Mouse (Mus musculus) limb, embryonic 11.5 days (tissue): Measurements from ENCODE around the gene Mid1. TPM values are rescaled to one million over a fixed set of nuclear protein-coding genes. Genes with fewer than 3 reads are reported as not detected.
"Not testable (repeated sequence)": the region's sequence is repeated elsewhere in the genome, so short reads cannot be mapped to it uniquely, and the experiment has no call there.

Experiments used
- ATAC-seq: fragments of 200-750 bp; cut with Nextera tagmentation; 2 replicates; pipeline ENCODE4 v1.8.0; 2017; ENCODE audit warnings: low read depth; ENCODE audit not compliant: insufficient number of reproducible peaks, low FRiP score, low TSS enrichment
- DNase-seq: peaks from one replicate; pipeline ENCODE4 v3.0.0-alpha.2; 2015; ENCODE audit warnings: low spot score
- H3K27ac ChIP-seq: fragments of 300-500 bp; sonication (generic); replicated peaks from 2 replicates; pipeline ENCODE4 v1.5.1; 2014; ENCODE audit warnings: low read depth, mild to moderate bottlenecking, low read length
- H3K27me3 ChIP-seq: fragments of 300-500 bp; sonication (generic); 2 replicates; pipeline ENCODE4 v1.6.1; 2014; ENCODE audit warnings: mild to moderate bottlenecking, low read length, mixed read lengths; ENCODE audit not compliant: control insufficient read depth, insufficient read depth
- H3K36me3 ChIP-seq: fragments of 300-500 bp; sonication (generic); 2 replicates; pipeline ENCODE4 v1.6.1; 2014; ENCODE audit warnings: mild to moderate bottlenecking, low read length, moderate library complexity, mixed read lengths; ENCODE audit not compliant: control insufficient read depth, insufficient read depth
- H3K4me1 ChIP-seq: fragments of 300-500 bp; sonication (generic); 2 replicates; pipeline ENCODE4 v1.6.1; 2014; ENCODE audit warnings: low read length, mixed read lengths; ENCODE audit not compliant: control insufficient read depth, insufficient read depth
- H3K4me2 ChIP-seq: fragments of 300-500 bp; sonication (generic); 2 replicates; pipeline ENCODE4 v1.6.1; 2014; ENCODE audit warnings: low read depth, mild to moderate bottlenecking, moderate library complexity; ENCODE audit not compliant: severe bottlenecking
- H3K4me3 ChIP-seq: fragments of 300-500 bp; sonication (generic); 2 replicates; pipeline ENCODE4 v1.5.1; 2014; ENCODE audit warnings: low read depth, low read length
- H3K9ac ChIP-seq: fragments of 300-500 bp; sonication (generic); 2 replicates; pipeline ENCODE4 v1.6.1; 2014; ENCODE audit warnings: mild to moderate bottlenecking, low read length
- H3K9me3 ChIP-seq: fragments of 300-500 bp; sonication (generic); 2 replicates; pipeline ENCODE4 v1.6.1; 2016; ENCODE audit warnings: low read length; ENCODE audit not compliant: control insufficient read depth
- WGBS: fragments of 180-500 bp; shearing (Covaris S2); extraction: QIAGEN DNeasy Blood & Tissue Kit; methylation state at CpG from one replicate; pipeline ENCODE4 v1.1.7; 2014; 5-methylcytosine and 5-hydroxymethylcytosine counted together
- polyA plus RNA-seq: library from polyadenylated mRNA; unstranded; fragments of >200 nt; fragmentation: Nextera tagmentation; extraction: Ambion mirVana; gene quantifications from 2 replicates; pipeline ENCODE4 v1.2.1, GENCODE M21; 2014

Mid1 gene
- polyA plus RNA-seq, 1 experiment from 2014 or later = 11.5 TPM

- Histone ChIP-seq H3K9me3 (peaks cover 25% of the 10 kb centered on the region), H3K36me3 (peaks cover 27% of the 10 kb centered on the region)
- not testable (repeated sequence) for H3K4me3 ChIP-seq, H3K4me2 ChIP-seq, H3K4me1 ChIP-seq, H3K27ac ChIP-seq, ATAC-seq, H3K9ac ChIP-seq, DNase-seq, H3K27me3 ChIP-seq
- 87% methylated on average over 10 of the region's 12 CpGs for WGBS
These were observed 330.9 kb downstream of the Mid1 start for GRCm38 (mm10) chrX:170015883-170016282.

GRCm38 (mm10) chrX:170017333-170018245 is 332.6 kb downstream of the Mid1 start:
- WGBS = 56% methylated on average over 27 of the region's 27 CpGs
- not testable (repeated sequence) for H3K4me1 ChIP-seq, H3K4me2 ChIP-seq, H3K9ac ChIP-seq, H3K27me3 ChIP-seq, H3K27ac ChIP-seq, H3K4me3 ChIP-seq
- DNase-seq (peak; percentile 92), ATAC-seq (peak; percentile 87)
- Histone ChIP-seq H3K9me3 (peaks cover 21% of the 10 kb centered on the region), H3K36me3 (peaks cover 23% of the 10 kb centered on the region)

GRCm38 (mm10) chrX:170018571-170019218 is 333.7 kb downstream of the Mid1 start:
- Histone ChIP-seq H3K9me3 (peaks cover 21% of the 10 kb centered on the region), H3K36me3 (peaks cover 23% of the 10 kb centered on the region)
- not testable (repeated sequence) for H3K27me3 ChIP-seq, H3K4me2 ChIP-seq, H3K4me1 ChIP-seq, H3K27ac ChIP-seq, H3K9ac ChIP-seq, H3K4me3 ChIP-seq
- ATAC-seq (peak; percentile 90), DNase-seq (peak; percentile 79)
- WGBS = 87% methylated on average over 66 of the region's 66 CpGs

- not testable (repeated sequence) for H3K9ac ChIP-seq, H3K27me3 ChIP-seq, H3K4me3 ChIP-seq, H3K4me2 ChIP-seq, H3K4me1 ChIP-seq, H3K27ac ChIP-seq
- Histone ChIP-seq H3K36me3 (peaks cover 20% of the 10 kb centered on the region), H3K9me3 (peaks cover 21% of the 10 kb centered on the region)
- DNase-seq = peak; percentile 73
- 85% methylated on average over 30 of the region's 30 CpGs for WGBS
- peak; percentile 45 for ATAC-seq
These were observed 334.4 kb downstream of the Mid1 start for GRCm38 (mm10) chrX:170019219-170019953.

- DNase-seq, H3K4me3 ChIP-seq, H3K27ac ChIP-seq, H3K4me2 ChIP-seq, H3K9ac ChIP-seq, H3K27me3 ChIP-seq, ATAC-seq, H3K4me1 ChIP-seq: not testable (repeated sequence)
- WGBS = 59% methylated on average over 14 of the region's 14 CpGs
- Histone ChIP-seq H3K9me3 (peaks cover 21% of the 10 kb centered on the region), H3K36me3 (peaks cover 20% of the 10 kb centered on the region)
These were observed 335.1 kb downstream of the Mid1 start for GRCm38 (mm10) chrX:170019954-170020689.

- peaks cover 21% of the 10 kb centered on the region for H3K9me3 ChIP-seq
- H3K27me3 ChIP-seq, H3K4me1 ChIP-seq, H3K9ac ChIP-seq, ATAC-seq, H3K4me2 ChIP-seq, H3K27ac ChIP-seq, H3K4me3 ChIP-seq: not testable (repeated sequence)
- H3K36me3 ChIP-seq = peaks cover 20% of the 10 kb centered on the region
- peak; percentile 85 for DNase-seq
- 50% methylated on average over 9 of the region's 9 CpGs for WGBS
These were observed 335.7 kb downstream of the Mid1 start for GRCm38 (mm10) chrX:170020690-170021050.

GRCm38 (mm10) chrX:170021205-170021604 is 336.2 kb downstream of the Mid1 start:
- peaks cover 21% of the 10 kb centered on the region for H3K9me3 ChIP-seq
- 78% methylated on average over 12 of the region's 12 CpGs for WGBS

More at GRCm38 (mm10) chrX:170021205-170021604, 336.2 kb downstream of the Mid1 start:
- not testable (repeated sequence) for H3K4me1 ChIP-seq, ATAC-seq, H3K27ac ChIP-seq, H3K9ac ChIP-seq, H3K4me3 ChIP-seq, H3K27me3 ChIP-seq, H3K4me2 ChIP-seq
- DNase-seq = peak; percentile 62
- H3K36me3 ChIP-seq = peaks cover 20% of the 10 kb centered on the region
